Mouse (Mus musculus): ENCODE measurements around the gene Cnnm4. TPM values are rescaled to one million over a fixed set of nuclear protein-coding genes. Genes with fewer than 3 reads are reported as not detected.

Cnnm4 gene
- polyA plus RNA-seq, 1 experiment from 2014 or later = 11.0 TPM

DNA sequence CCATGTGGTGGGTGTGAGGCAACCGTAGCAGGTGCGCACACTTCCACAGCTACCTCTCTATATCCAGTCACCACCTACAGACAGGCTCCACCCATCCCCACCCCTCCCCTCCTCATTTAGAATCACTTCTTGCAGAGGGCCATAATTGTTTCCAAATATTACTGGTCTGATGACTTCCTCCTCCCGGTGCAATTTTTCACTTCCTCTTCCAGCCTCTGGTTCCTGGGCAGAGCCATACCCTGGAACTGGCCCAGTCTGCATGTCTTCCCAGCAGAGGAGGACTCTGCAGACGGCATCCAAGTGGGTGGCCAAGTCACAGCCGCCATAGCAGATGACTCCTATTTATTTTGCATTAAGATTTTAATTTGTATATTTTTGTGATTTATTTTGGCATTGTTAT, 36.8 kb downstream of the Cnnm4 start:
- WGBS = 90% methylated on average over 5 of the region's 5 CpGs
- no peaks in the 10 kb centered on the region for H3K9me3 ChIP-seq
- peaks cover 5% of the 10 kb centered on the region for H3K4me1 ChIP-seq
- 0 out of 2 replicates have a peak, but pooled peaks cover 5% of the 10 kb centered on the region for H3K36me3 ChIP-seq (replicated peaks)
- no peak overlapping the region for H3K4me3 ChIP-seq
- no peak overlapping the region for H3K27ac ChIP-seq
- ATAC-seq (replicated peaks) = no peak
- H3K27me3 ChIP-seq (replicated peaks) = no peaks in the 10 kb centered on the region
- H3K4me2 ChIP-seq = no peak overlapping the region
- no peak overlapping the region for H3K9ac ChIP-seq

DNA sequence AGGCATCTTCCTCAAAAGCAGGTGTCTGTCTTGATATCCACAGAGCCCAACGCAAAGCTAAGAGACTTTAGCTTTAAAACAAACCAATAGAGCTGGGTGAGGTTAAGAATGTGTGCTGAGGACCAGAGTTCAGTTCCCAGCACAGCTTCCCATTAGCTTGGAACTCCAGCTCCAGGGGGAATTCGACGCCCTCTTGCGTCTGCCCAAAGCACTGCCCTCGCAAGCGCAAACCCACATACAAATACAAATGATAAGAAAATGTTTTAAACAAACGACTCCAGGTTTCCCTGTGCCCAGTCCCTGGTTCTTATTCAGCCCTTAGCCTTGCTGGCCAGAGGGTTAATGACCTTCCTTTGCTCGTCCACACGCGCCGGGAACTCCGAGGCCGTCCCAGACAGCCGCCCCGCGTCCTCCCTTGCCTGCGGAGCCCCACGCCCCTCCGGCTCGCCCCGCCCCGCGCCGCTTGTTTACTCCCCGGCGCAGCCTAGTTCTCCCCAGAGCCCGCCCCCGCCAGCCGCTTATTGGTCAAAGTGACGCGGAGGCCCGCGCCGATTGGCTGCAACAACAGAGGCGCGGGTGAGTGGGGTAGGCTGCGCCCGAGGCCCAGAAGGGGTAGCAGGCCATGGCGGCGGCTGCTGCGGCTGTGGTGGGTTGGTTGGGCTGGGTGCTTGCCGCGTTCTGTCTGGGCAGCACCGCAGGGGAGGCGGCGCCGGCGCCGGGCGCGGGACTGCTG, 40.0 kb downstream of the Cnnm4 start, which contains the start of gene Cnnm3:
Gene Cnnm3 (plus strand): TSS at position 579 of the 733 bp plus-strand sequence.
- H3K4me2 ChIP-seq = peak within 1 kb of the TSS; percentile 87
- peak within 1 kb of the TSS; percentile 74 for H3K4me3 ChIP-seq
- 0 out of 2 replicates have a peak, but pooled peaks cover 5% of the 10 kb centered on the region for H3K36me3 ChIP-seq (replicated peaks)
- H3K9me3 ChIP-seq = no peaks in the 10 kb centered on the region
- peak within 1 kb of the TSS; percentile 96 for H3K27ac ChIP-seq
- peak within 1 kb of the TSS; percentile 71 for H3K9ac ChIP-seq
- peak; percentile 97 for ATAC-seq (replicated peaks)
- WGBS = 2% methylated on average over 47 of the region's 51 CpGs
- H3K4me1 ChIP-seq = peaks cover 35% of the 10 kb centered on the region
- H3K27me3 ChIP-seq (replicated peaks) = no peaks in the 10 kb centered on the region

DNA sequence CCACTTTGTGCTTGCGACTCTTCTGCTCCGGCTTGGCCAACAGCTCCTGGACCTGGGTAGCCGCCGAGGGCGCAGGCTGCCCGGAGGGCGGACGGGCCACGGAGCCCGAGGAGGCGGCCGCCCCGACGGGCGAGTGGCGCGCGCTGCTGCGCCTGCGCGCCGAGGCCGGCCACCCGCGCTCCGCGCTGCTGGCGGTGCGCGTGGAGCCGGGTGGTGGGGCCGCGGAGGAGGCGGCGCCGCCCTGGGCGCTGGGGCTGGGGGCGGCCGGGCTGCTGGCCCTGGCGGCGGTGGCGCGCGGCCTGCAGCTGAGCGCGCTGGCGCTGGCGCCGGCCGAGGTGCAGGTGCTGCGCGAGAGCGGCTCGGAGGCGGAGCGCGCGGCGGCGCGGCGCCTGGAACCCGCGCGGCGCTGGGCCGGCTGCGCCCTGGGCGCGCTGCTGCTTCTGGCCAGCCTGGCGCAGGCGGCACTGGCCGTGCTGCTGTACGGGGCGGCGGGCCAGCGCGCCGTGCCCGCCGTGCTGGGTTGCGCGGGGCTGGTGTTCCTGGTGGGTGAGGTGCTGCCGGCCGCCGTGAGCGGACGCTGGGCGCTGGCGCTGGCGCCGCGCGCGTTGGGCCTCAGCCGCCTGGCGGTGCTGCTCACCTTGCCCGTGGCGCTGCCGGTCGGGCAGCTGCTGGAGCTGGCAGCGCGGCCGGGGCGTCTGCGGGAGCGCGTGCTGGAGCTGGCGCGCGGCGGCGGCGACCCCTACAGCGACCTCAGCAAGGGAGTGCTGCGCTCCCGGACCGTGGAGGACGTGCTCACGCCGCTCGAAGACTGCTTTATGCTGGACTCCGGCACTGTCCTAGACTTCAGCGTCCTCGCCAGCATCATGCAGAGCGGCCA, 40.9 kb downstream of the Cnnm4 start:
- Histone ChIP-seq H3K4me2 (peak overlapping the region; percentile 87), H3K4me1 (peaks cover 37% of the 10 kb centered on the region), H3K9ac (peak overlapping the region; percentile 71), H3K27ac (peak overlapping the region; percentile 96), H3K9me3 (no peaks in the 10 kb centered on the region), H3K4me3 (peak overlapping the region; percentile 74), H3K36me3 (replicated peaks) (0 out of 2 replicates have a peak, but pooled peaks cover 3% of the 10 kb centered on the region), H3K27me3 (replicated peaks) (no peaks in the 10 kb centered on the region)
- ATAC-seq (replicated peaks) = peak; percentile 84
- WGBS = under 1% methylated on average over 103 of the region's 126 CpGs

DNA sequence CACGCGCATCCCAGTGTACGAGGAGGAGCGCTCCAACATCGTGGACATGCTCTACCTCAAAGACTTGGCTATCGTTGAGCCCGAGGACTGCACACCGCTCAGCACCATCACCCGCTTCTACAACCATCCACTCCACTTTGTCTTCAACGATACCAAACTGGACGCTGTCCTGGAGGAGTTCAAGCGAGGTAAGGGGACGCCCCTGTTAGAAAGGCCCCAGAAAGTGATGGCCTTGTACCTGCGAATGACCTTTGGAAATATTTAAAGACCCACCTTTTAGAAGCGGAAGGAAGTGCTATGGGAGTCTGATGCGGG, 41.5 kb downstream of the Cnnm4 start:
- Histone ChIP-seq H3K9ac (peak overlapping the region; percentile 71), H3K27me3 (replicated peaks) (no peaks in the 10 kb centered on the region), H3K36me3 (replicated peaks) (no peaks in the 10 kb centered on the region), H3K4me2 (peak overlapping the region; percentile 87), H3K9me3 (no peaks in the 10 kb centered on the region), H3K4me1 (peaks cover 42% of the 10 kb centered on the region), H3K4me3 (peak overlapping the region; percentile 74), H3K27ac (peak overlapping the region; percentile 96)
- WGBS = 2% methylated on average over 16 of the region's 16 CpGs
- ATAC-seq (replicated peaks) = no peak; the same call in 1 of the 2 replicates

DNA sequence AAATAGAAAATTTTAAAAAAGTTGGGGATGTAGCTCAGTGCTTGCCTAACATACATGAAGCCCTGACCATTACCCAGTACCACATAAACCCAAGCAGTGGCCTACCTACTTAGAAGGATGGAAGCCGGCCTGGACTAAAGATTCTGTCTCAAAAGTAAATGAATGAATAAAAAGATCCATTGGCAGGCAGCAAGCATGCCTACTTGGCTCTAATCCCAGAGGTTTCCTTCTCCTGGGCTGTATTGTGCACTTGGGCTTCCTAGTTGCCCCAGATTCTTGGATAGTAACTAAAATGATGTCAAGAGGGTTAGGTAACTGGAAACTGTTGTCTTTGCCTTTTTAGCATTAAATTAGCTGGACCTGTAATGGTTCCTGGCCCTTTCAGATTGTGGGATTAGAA, 41.9 kb downstream of the Cnnm4 start:
- Histone ChIP-seq H3K9me3 (no peaks in the 10 kb centered on the region), H3K4me1 (peaks cover 45% of the 10 kb centered on the region), H3K27ac (peak overlapping the region; percentile 96; the same call in 1 of the 2 replicates), H3K9ac (peak overlapping the region; percentile 71), H3K36me3 (replicated peaks) (no peaks in the 10 kb centered on the region), H3K4me2 (peak overlapping the region; percentile 87), H3K4me3 (peak overlapping the region; percentile 74), H3K27me3 (replicated peaks) (no peaks in the 10 kb centered on the region)
- ATAC-seq (replicated peaks) = no peak
- WGBS = 0% methylated on average over 1 of the region's 1 CpGs

DNA sequence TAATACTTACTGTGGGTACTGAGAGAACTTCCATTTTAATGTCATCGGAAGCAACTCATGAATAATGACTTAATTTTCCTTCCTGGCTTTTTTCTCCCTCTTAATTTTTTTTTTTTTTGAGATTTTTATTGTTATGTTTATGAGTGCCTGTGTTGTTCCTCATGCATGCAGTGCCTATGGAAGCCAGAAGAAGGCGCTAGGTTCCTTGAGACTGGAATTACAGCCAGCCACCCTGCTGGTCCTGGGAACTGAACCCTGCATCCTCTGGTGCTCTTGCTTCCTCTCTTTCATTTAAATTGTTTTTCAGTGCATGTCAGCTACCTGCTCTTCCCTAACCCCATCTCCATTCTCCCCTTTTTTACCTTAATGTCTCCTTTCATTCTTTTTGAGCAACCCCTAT, 42.3 kb downstream of the Cnnm4 start:
- Histone ChIP-seq H3K4me3 (peak overlapping the region; percentile 74), H3K4me2 (peak overlapping the region; percentile 87), H3K27me3 (replicated peaks) (no peaks in the 10 kb centered on the region), H3K36me3 (replicated peaks) (no peaks in the 10 kb centered on the region), H3K4me1 (peaks cover 46% of the 10 kb centered on the region), H3K27ac (peak overlapping the region; percentile 30; the same call in 1 of the 2 replicates), H3K9me3 (no peaks in the 10 kb centered on the region), H3K9ac (peak overlapping the region; percentile 71)
- ATAC-seq (replicated peaks) = no peak
- WGBS = 38% methylated on average over 2 of the region's 2 CpGs

DNA sequence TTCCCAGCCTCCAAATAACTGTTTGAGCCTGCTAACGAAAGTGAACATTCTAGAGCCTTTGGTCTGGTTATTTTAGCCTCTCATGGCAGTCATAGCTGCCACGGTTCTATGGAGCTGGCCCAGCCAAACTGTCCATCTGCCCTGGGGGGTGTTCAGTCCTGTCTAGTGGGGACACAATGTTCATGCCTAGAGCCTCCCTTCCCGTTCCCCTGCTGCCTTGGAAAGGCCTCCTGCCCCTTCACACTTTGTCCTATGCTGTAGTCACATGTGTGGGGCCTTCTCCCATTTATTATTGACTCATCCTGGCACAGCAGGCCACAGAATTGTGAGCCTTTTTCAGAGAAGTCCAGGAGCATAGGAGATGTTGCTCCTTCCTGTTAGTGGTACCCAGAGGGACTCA, 46.8 kb downstream of the Cnnm4 start:
- Histone ChIP-seq H3K4me2 (no peak overlapping the region), H3K9ac (no peak overlapping the region), H3K27ac (no peak overlapping the region), H3K9me3 (no peaks in the 10 kb centered on the region), H3K27me3 (replicated peaks) (no peaks in the 10 kb centered on the region), H3K36me3 (replicated peaks) (peaks cover 27% of the 10 kb centered on the region), H3K4me3 (no peak overlapping the region), H3K4me1 (peaks cover 44% of the 10 kb centered on the region)
- WGBS = 90% methylated on average over 3 of the region's 3 CpGs
- no peak for ATAC-seq (replicated peaks)

DNA sequence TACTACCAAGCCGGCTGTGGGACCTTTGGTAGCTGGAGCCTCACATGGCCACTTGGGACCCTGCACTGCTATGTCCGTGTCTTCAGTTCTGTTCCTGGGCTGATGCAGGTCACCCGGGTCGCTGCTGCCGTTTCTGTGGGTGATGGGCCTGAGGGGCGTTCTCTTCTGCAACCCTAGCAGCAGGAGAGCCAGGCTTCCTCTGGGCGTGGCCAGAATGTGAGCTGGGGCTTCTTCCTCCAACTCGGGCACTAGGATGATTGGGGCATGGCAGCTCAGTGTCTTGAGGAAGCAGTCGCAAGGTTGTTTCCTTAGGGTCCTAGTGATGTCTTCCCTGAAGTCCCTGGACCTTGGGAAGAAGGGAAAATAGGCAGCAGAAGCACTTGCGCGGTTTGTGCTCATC, 48.2 kb downstream of the Cnnm4 start:
- peaks cover 36% of the 10 kb centered on the region for H3K4me1 ChIP-seq
- no peak overlapping the region for H3K4me3 ChIP-seq
- no peak overlapping the region for H3K27ac ChIP-seq
- WGBS = 85% methylated on average over 11 of the region's 11 CpGs
- H3K4me2 ChIP-seq = no peak overlapping the region
- peaks cover 31% of the 10 kb centered on the region for H3K36me3 ChIP-seq (replicated peaks)
- ATAC-seq (replicated peaks) = no peak
- no peaks in the 10 kb centered on the region for H3K9me3 ChIP-seq
- no peak overlapping the region for H3K9ac ChIP-seq
- no peaks in the 10 kb centered on the region for H3K27me3 ChIP-seq (replicated peaks)

DNA sequence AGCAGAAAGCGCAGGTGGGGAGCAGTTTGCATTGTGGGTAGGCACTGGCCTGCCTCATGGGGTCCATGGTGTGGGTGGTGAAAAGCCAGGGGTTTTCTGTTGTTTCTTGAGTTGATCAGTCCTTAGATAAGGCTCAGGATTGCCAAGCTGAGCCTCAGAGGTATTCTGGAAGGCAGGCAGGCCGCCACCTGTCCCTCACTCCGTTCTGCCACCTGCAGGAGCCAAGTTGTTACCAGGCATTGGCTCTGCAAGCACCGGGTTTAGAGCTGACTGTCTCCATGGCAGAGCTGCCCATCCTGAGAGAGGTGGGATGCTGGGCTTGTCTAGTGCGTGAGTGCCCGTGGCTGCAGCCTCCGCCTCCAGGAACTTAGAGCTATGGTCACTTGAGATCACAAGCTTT, 50.8 kb downstream of the Cnnm4 start:
- Histone ChIP-seq H3K4me2 (no peak overlapping the region), H3K36me3 (replicated peaks) (peaks cover 54% of the 10 kb centered on the region)

DNA sequence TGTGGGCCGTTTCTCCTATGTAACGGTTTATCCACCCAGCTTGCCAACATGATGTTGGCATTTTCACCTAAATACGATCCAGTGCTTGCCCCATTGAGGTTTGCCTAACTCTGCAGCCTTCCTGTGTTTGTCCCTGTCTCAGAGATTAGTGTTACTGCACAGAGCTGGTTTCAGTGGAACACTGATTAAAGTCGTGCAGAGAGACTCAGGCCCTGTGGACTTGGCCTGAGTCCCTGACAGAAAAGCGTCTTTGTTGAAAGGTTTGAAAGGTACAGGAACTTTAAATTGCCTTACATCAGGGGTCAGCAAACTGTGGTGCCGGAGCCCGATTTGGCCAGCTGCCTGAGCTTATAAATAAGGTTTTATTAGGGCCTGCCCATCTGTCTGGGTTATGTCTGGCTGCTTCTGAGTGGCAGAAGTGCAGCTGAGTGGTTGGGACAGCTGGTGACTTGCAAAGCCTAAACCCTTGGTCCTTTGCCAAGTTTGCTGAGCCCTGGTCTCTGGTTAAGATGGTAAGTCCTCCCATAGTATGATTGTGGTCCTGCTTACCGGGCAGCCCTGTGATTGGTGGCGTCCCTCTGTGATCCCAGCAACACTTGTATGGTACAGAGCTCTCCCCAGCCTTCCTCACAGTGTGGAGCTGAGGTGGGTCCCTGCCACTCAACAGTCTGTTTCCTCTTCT, 52.1 kb downstream of the Cnnm4 start:
- no peak overlapping the region for H3K4me3 ChIP-seq
- ATAC-seq (replicated peaks) = peak; percentile 46
- H3K4me1 ChIP-seq = peaks cover 8% of the 10 kb centered on the region; the same call in 1 of the 2 replicates
- H3K9ac ChIP-seq = no peak overlapping the region
- 47% methylated on average over 9 of the region's 9 CpGs for WGBS
- H3K36me3 ChIP-seq (replicated peaks) = peaks cover 55% of the 10 kb centered on the region
- no peaks in the 10 kb centered on the region for H3K9me3 ChIP-seq
- no peak overlapping the region for H3K4me2 ChIP-seq
- peak overlapping the region; percentile 61; the same call in 1 of the 2 replicates for H3K27ac ChIP-seq
- no peaks in the 10 kb centered on the region for H3K27me3 ChIP-seq (replicated peaks)

More for the DNA sequence above, 50.8 kb downstream of the Cnnm4 start:
- WGBS = 92% methylated on average over 7 of the region's 7 CpGs
- no peaks in the 10 kb centered on the region for H3K9me3 ChIP-seq
- H3K9ac ChIP-seq = no peak overlapping the region
- no peak for ATAC-seq (replicated peaks)
- H3K27ac ChIP-seq = no peak overlapping the region
- H3K4me1 ChIP-seq = peaks cover 17% of the 10 kb centered on the region; the same call in 1 of the 2 replicates
- H3K4me3 ChIP-seq = no peak overlapping the region
- H3K27me3 ChIP-seq (replicated peaks) = no peaks in the 10 kb centered on the region

DNA sequence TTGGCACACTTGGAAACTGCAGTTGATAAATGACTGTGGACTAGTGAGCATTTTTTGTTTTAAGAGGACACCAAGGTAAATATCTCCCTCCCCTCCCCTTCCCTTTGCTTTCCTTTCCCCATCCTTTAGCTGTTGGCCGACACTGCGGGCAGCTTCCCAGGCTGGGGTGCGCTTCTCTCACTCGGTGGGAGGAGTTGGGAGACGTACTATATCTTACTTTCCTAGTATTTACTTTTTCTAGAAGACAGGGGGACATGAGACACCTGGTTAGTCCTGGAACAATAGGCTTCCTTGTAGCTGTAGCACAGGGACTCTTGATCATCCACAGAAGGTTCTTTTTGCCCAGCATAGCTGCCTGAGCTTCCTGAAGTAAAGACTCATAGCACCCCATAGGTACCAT, 52.6 kb downstream of the Cnnm4 start:
- H3K27me3 ChIP-seq (replicated peaks) = no peaks in the 10 kb centered on the region
- H3K27ac ChIP-seq = no peak overlapping the region
- H3K4me2 ChIP-seq = no peak overlapping the region
- WGBS = 93% methylated on average over 5 of the region's 5 CpGs
- H3K4me1 ChIP-seq = peaks cover 8% of the 10 kb centered on the region; the same call in 1 of the 2 replicates
- H3K9me3 ChIP-seq = no peaks in the 10 kb centered on the region
- no peak for ATAC-seq (replicated peaks)
- peaks cover 55% of the 10 kb centered on the region for H3K36me3 ChIP-seq (replicated peaks)
- no peak overlapping the region for H3K4me3 ChIP-seq
- H3K9ac ChIP-seq = no peak overlapping the region

DNA sequence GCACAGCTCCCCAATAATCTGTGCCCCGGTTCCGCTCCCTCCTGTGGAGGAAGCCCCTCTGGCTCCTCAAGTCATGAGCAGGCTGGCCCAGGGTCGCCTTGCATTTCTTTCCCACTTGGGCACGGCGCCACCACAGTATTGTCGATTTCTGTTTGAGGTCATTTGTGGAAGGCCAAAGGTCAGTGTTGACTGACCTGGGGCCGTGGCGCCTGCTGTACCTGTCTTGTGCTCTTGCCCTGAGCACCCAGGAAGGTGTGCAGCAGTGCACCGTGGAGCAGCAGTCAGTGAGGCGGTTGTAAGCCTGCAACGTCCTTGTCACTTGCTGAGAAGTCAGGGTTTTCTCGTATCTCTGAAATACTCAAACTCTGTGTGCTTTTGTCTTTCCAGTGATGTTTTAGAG, 54.4 kb downstream of the Cnnm4 start:
- no peaks in the 10 kb centered on the region for H3K9me3 ChIP-seq
- no peaks in the 10 kb centered on the region for H3K27me3 ChIP-seq (replicated peaks)
- WGBS = 88% methylated on average over 12 of the region's 12 CpGs
- no peak overlapping the region for H3K4me3 ChIP-seq
- H3K4me2 ChIP-seq = no peak overlapping the region
- no peak overlapping the region for H3K27ac ChIP-seq
- no peak for ATAC-seq (replicated peaks)
- peaks cover 8% of the 10 kb centered on the region; the same call in 1 of the 2 replicates for H3K4me1 ChIP-seq
- no peak overlapping the region for H3K9ac ChIP-seq
- H3K36me3 ChIP-seq (replicated peaks) = peaks cover 48% of the 10 kb centered on the region
